Mouse (Mus musculus) heart, embryonic 14.5 days (tissue): ENCODE measurements at regions not wholly inside any gene's neighbourhood (a gene's known extent, or its start where the extent isn't known, plus 50 kb on each side); places are given as distances from the start of the nearest gene placed in this dataset.

Experiments
- ATAC-seq: fragments of 200-750 bp; cut with Nextera tagmentation; 2 replicates; pipeline ENCODE4 v1.8.0; 2017; ENCODE audit warnings: low read depth, moderate TSS enrichment; ENCODE audit not compliant: insufficient number of reproducible peaks, insufficient read depth, low FRiP score
- H3K27ac ChIP-seq, 2 experiments: fragments of 200-500 bp in 1 of 2; fragments of 300-500 bp in 1 of 2; sonication (generic) in 1 of 2; replicated peaks in 1 of 2; 2 replicates each; pipeline ENCODE4 v1.5.1; 2012 to 2014; ENCODE audit warnings: low read depth in 2 of 2, low read length in 2 of 2, control low read depth in 1 of 2, mild to moderate bottlenecking in 1 of 2, mixed read lengths in 1 of 2; ENCODE audit not compliant: control insufficient read depth in 1 of 2, insufficient read depth in 1 of 2
- H3K27me3 ChIP-seq: fragments of 300-500 bp; sonication (generic); 2 replicates; pipeline ENCODE4 v1.6.1; 2014; ENCODE audit warnings: mild to moderate bottlenecking, low read length, control low read depth; ENCODE audit not compliant: control insufficient read depth, insufficient read depth
- H3K36me3 ChIP-seq: fragments of 300-500 bp; sonication (generic); 2 replicates; pipeline ENCODE4 v1.6.1; 2014; ENCODE audit warnings: mild to moderate bottlenecking, control low read depth, low read length, mixed read lengths; ENCODE audit not compliant: control insufficient read depth, insufficient read depth
- H3K4me1 ChIP-seq, 2 experiments: fragments of 200-500 bp in 1 of 2; fragments of 300-500 bp in 1 of 2; sonication (generic) in 1 of 2; 2 replicates each; pipeline ENCODE4 v1.6.1; 2012 to 2014; ENCODE audit warnings: low read length in 2 of 2, control low read depth in 1 of 2, mixed read lengths in 1 of 2; ENCODE audit not compliant: control insufficient read depth in 2 of 2, insufficient read depth in 2 of 2
- H3K4me2 ChIP-seq: fragments of 300-500 bp; sonication (generic); 2 replicates; pipeline ENCODE4 v1.6.1; 2014; ENCODE audit warnings: mild to moderate bottlenecking, low read length
- H3K4me3 ChIP-seq, 2 experiments: fragments of 200-500 bp in 1 of 2; fragments of 300-500 bp in 1 of 2; sonication (generic) in 1 of 2; 2 replicates each; pipeline ENCODE4 v1.5.1; 2012 to 2014; ENCODE audit warnings: low read length in 2 of 2, mild to moderate bottlenecking in 2 of 2, control low read depth in 1 of 2, low read depth in 1 of 2, moderate library complexity in 1 of 2; ENCODE audit not compliant: control insufficient read depth in 1 of 2, insufficient read depth in 1 of 2
- H3K9ac ChIP-seq: fragments of 300-500 bp; sonication (generic); 2 replicates; pipeline ENCODE4 v1.6.1; 2014; ENCODE audit warnings: mild to moderate bottlenecking, low read length
- H3K9me3 ChIP-seq: fragments of 300-500 bp; sonication (generic); 2 replicates; pipeline ENCODE4 v1.6.1; 2016; ENCODE audit warnings: low read length, control low read depth; ENCODE audit not compliant: control insufficient read depth
- WGBS: fragments of 180-500 bp; shearing (Covaris S2); extraction: QIAGEN DNeasy Blood & Tissue Kit; methylation state at CpG from one replicate; pipeline ENCODE4 v1.1.7; 2014; 5-methylcytosine and 5-hydroxymethylcytosine counted together

- Histone ChIP-seq H3K36me3 (no peaks in the 10 kb centered on the region), H3K27ac (no peak overlapping the region), H3K9ac (no peak overlapping the region), H3K4me2 (no peak overlapping the region), H3K9me3 (no peaks in the 10 kb centered on the region), H3K27me3 (no peaks in the 10 kb centered on the region), H3K4me3 (no peak overlapping the region), H3K4me1 (peaks cover 0 to 3% of the 10 kb centered on the region in 2 experiments; a peak in 1 of 4 replicates)
- ATAC-seq = no peak
- 66% methylated on average over 5 of the region's 5 CpGs for WGBS
Measured at GRCm38 (mm10) chr1:35766271-35766670, 301.9 kb upstream of the Hs6st1 start.

GRCm38 (mm10) chr1:35772567-35772966 lies 295.6 kb upstream of the Hs6st1 start:
- H3K27me3 ChIP-seq = no peaks in the 10 kb centered on the region

GRCm38 (mm10) chr1:35774566-35774965 lies 293.6 kb upstream of the Hs6st1 start:
- no peak overlapping the region for H3K9ac ChIP-seq
- no peaks in the 10 kb centered on the region for H3K9me3 ChIP-seq
- H3K4me3 ChIP-seq = no peak overlapping the region
- ATAC-seq = no peak
- no peaks in the 10 kb centered on the region; a peak in 1 of 4 replicates for H3K4me1 ChIP-seq
- 91% methylated on average over 2 of the region's 2 CpGs for WGBS
- H3K36me3 ChIP-seq = no peaks in the 10 kb centered on the region
- H3K4me2 ChIP-seq = no peak overlapping the region
- H3K27me3 ChIP-seq = no peaks in the 10 kb centered on the region
- no peak overlapping the region for H3K27ac ChIP-seq

More at GRCm38 (mm10) chr1:35772567-35772966, 295.6 kb upstream of the Hs6st1 start:
- Histone ChIP-seq H3K27ac (no peak overlapping the region), H3K4me2 (no peak overlapping the region), H3K9me3 (no peaks in the 10 kb centered on the region), H3K9ac (no peak overlapping the region), H3K4me1 (no peaks in the 10 kb centered on the region; a peak in 1 of 4 replicates), H3K36me3 (no peaks in the 10 kb centered on the region), H3K4me3 (no peak overlapping the region)
- no peak for ATAC-seq
- 72% methylated on average over 6 of the region's 6 CpGs for WGBS

GRCm38 (mm10) chr1:35782668-35783067 lies 285.5 kb upstream of the Hs6st1 start:
- WGBS = 84% methylated on average over 2 of the region's 2 CpGs
- no peak overlapping the region for H3K27ac ChIP-seq

GRCm38 (mm10) chr1:35783427-35783826 lies 284.8 kb upstream of the Hs6st1 start:
- WGBS = 73% methylated on average over 6 of the region's 6 CpGs
- no peak for ATAC-seq

More at GRCm38 (mm10) chr1:35782668-35783067, 285.5 kb upstream of the Hs6st1 start:
- Histone ChIP-seq H3K4me1 (peaks cover 2 to 3% of the 10 kb centered on the region in 2 experiments; a peak in 2 of 4 replicates), H3K4me2 (no peak overlapping the region), H3K36me3 (no peaks in the 10 kb centered on the region), H3K9me3 (no peaks in the 10 kb centered on the region), H3K9ac (no peak overlapping the region), H3K4me3 (no peak overlapping the region), H3K27me3 (no peaks in the 10 kb centered on the region)
- ATAC-seq = no peak

GRCm38 (mm10) chr1:35786241-35786640 lies 282.0 kb upstream of the Hs6st1 start:
- no peaks in the 10 kb centered on the region for H3K36me3 ChIP-seq
- H3K4me3 ChIP-seq = no peak overlapping the region
- WGBS = 79% methylated on average over 4 of the region's 4 CpGs
- peaks cover 2 to 3% of the 10 kb centered on the region in 2 experiments; a peak in 2 of 4 replicates for H3K4me1 ChIP-seq
- H3K27ac ChIP-seq = no peak overlapping the region
- no peaks in the 10 kb centered on the region for H3K9me3 ChIP-seq
- ATAC-seq = no peak
- H3K27me3 ChIP-seq = no peaks in the 10 kb centered on the region
- no peak overlapping the region for H3K9ac ChIP-seq
- H3K4me2 ChIP-seq = no peak overlapping the region

More at GRCm38 (mm10) chr1:35783427-35783826, 284.8 kb upstream of the Hs6st1 start:
- Histone ChIP-seq H3K4me1 (peaks cover 2 to 3% of the 10 kb centered on the region in 2 experiments; a peak in 2 of 4 replicates), H3K27me3 (no peaks in the 10 kb centered on the region), H3K36me3 (no peaks in the 10 kb centered on the region), H3K4me3 (no peak overlapping the region), H3K27ac (no peak overlapping the region), H3K4me2 (no peak overlapping the region), H3K9me3 (no peaks in the 10 kb centered on the region), H3K9ac (no peak overlapping the region)

- Histone ChIP-seq H3K27me3 (no peaks in the 10 kb centered on the region), H3K4me2 (no peak overlapping the region), H3K9ac (no peak overlapping the region), H3K4me3 (no peak overlapping the region), H3K9me3 (no peaks in the 10 kb centered on the region), H3K27ac (no peak overlapping the region), H3K4me1 (peaks cover 2 to 3% of the 10 kb centered on the region in 2 experiments; a peak in 2 of 4 replicates), H3K36me3 (no peaks in the 10 kb centered on the region)
- no peak for ATAC-seq
- 79% methylated on average over 8 of the region's 8 CpGs for WGBS
Measured at GRCm38 (mm10) chr1:35786668-35787213, 281.5 kb upstream of the Hs6st1 start.

GRCm38 (mm10) chr1:35797064-35797463 lies 271.1 kb upstream of the Hs6st1 start:
- no peak for ATAC-seq
- WGBS = 63% methylated on average over 2 of the region's 2 CpGs
- Histone ChIP-seq H3K9ac (no peak overlapping the region), H3K27ac (no peak overlapping the region), H3K4me3 (no peak overlapping the region), H3K36me3 (no peaks in the 10 kb centered on the region), H3K9me3 (peaks cover 4% of the 10 kb centered on the region; the same call in 1 of the 2 replicates), H3K27me3 (no peaks in the 10 kb centered on the region), H3K4me1 (no peaks in the 10 kb centered on the region; a peak in 1 of 4 replicates), H3K4me2 (no peak overlapping the region)
